Mouse (Mus musculus) spleen, adult 2 months (tissue): ENCODE data around the gene Hist1h2ae.

ENCODE experiments used
- CTCF ChIP-seq: fragments of 200-500 bp; IDR thresholded peaks from 2 replicates; pipeline ENCODE4 v1.5.1; 2011; ENCODE audit warnings: mild to moderate bottlenecking, inconsistent platforms; ENCODE audit not compliant: insufficient read depth, insufficient read length, insufficient replicate concordance; ENCODE audit errors: extremely low read depth
- POLR2A ChIP-seq: fragments of 200-500 bp; IDR thresholded peaks from 2 replicates; pipeline ENCODE4 v1.6.1; 2011; ENCODE audit warnings: low read depth, low read length, inconsistent platforms

DNA sequence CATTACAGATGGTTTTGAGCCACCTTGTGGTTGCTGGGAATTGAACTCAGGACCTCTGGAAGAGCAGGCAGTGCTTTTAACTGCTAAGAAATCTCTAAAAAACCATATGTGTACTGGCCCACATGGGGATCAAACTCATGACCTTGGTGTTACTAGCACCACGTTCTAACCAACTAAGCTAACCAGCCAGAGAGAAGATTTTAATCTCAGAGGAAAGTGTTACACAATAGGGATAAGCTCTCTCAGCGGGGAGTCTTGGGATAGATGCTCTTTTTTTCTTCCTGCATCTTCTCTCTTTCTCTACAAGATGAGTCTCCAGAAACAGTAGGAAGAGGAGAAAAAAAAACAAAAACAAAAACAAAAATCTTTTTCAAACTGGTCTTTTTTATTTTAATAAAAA lies 39.4 kb upstream of the Hist1h2ae start:
- no peak for TF ChIP-seq CTCF
- TF ChIP-seq POLR2A, result no peak
